Mouse (Mus musculus) liver, embryonic 14.5 days (tissue): Measurements from ENCODE around the gene Smc3. TPM values are rescaled to one million over a fixed set of nuclear protein-coding genes. Genes with fewer than 3 reads are reported as not detected.

Experiments
- ATAC-seq: fragments of 200-750 bp; cut with Nextera tagmentation; 2 replicates; pipeline ENCODE4 v1.8.0; 2017; ENCODE audit warnings: moderate number of reproducible peaks, mild to moderate bottlenecking, moderate library complexity; ENCODE audit not compliant: insufficient read depth
- DNase-seq, 3 experiments: peaks; one replicate each; pipeline ENCODE4 v3.0.0-alpha.2; 2012 to 2013; ENCODE audit warnings: low read depth in 3 of 3, low spot score in 3 of 3
- H3K27ac ChIP-seq: fragments of 300-500 bp; sonication (generic); 2 replicates; pipeline ENCODE4 v1.5.1; 2014; ENCODE audit warnings: moderate library complexity, mild to moderate bottlenecking, control low read depth, inconsistent platforms
- H3K27me3 ChIP-seq: fragments of 300-500 bp; sonication (generic); 2 replicates; pipeline ENCODE4 v1.6.1; 2014; ENCODE audit warnings: mild to moderate bottlenecking, low read length, moderate library complexity; ENCODE audit not compliant: control insufficient read depth, insufficient read depth
- H3K36me3 ChIP-seq: fragments of 300-500 bp; sonication (generic); replicated peaks from 2 replicates; pipeline ENCODE4 v1.6.1; 2014; ENCODE audit warnings: low read depth; ENCODE audit not compliant: control insufficient read depth, insufficient read depth
- H3K4me1 ChIP-seq, 2 experiments: fragments of 200-500 bp in 1 of 2; fragments of 300-500 bp in 1 of 2; sonication (generic) in 1 of 2; replicated peaks; 2 replicates each; pipeline ENCODE4 v1.6.1; 2012 to 2014; ENCODE audit warnings: antibody characterized with exemption in 1 of 2, inconsistent platforms in 1 of 2, low read length in 1 of 2; ENCODE audit not compliant: control insufficient read depth in 2 of 2, insufficient read depth in 2 of 2
- H3K4me2 ChIP-seq: fragments of 300-500 bp; sonication (generic); 2 replicates; pipeline ENCODE4 v1.6.1; 2014; ENCODE audit warnings: low read depth, mild to moderate bottlenecking, control low read depth, moderate library complexity
- H3K4me3 ChIP-seq, 2 experiments: fragments of 200-500 bp in 1 of 2; fragments of 300-500 bp in 1 of 2; sonication (generic) in 1 of 2; 2 replicates each; pipeline ENCODE4 v1.5.1; 2012 to 2014; ENCODE audit warnings: low read depth in 2 of 2, low read length in 2 of 2, mild to moderate bottlenecking in 2 of 2, control low read depth in 1 of 2, inconsistent platforms in 1 of 2, moderate library complexity in 1 of 2; ENCODE audit not compliant: insufficient read depth in 1 of 2
- H3K9ac ChIP-seq: fragments of 300-500 bp; sonication (generic); replicated peaks from 2 replicates; pipeline ENCODE4 v1.6.1; 2014; ENCODE audit warnings: mild to moderate bottlenecking, control low read depth, moderate library complexity
- H3K9me3 ChIP-seq: fragments of 300-500 bp; sonication (generic); 2 replicates; pipeline ENCODE4 v1.6.1; 2016; ENCODE audit warnings: low read length, mixed read lengths; ENCODE audit not compliant: control insufficient read depth
- CTCF ChIP-seq: IDR thresholded peaks from 2 replicates; pipeline ENCODE4 v1.5.1; 2016; ENCODE audit warnings: antibody characterized with exemption, low read depth, control low read depth
- EP300 ChIP-seq: IDR thresholded peaks from 2 replicates; pipeline ENCODE4 v1.6.1; 2016; ENCODE audit warnings: antibody characterized with exemption, low read depth
- WGBS: fragments of 180-500 bp; shearing (Covaris S2); extraction: QIAGEN DNeasy Blood & Tissue Kit; methylation state at CpG from one replicate; pipeline ENCODE4 v1.1.7; 2014; ENCODE audit not compliant: insufficient replicate concordance; 5-methylcytosine and 5-hydroxymethylcytosine counted together
- polyA plus RNA-seq, 2 experiments: library from polyadenylated mRNA; depleted of rRNA in 1 of 2; stranded (reverse) in 1 of 2; unstranded in 1 of 2; fragments of >200 nt; fragmentation: Nextera tagmentation in 1 of 2; extraction: Ambion mirVana in 1 of 2; gene quantifications; 2 replicates each; pipeline versions ENCODE4 v1.2.1 to v1.2.3; 2012 to 2014

Gene Smc3
- polyA plus RNA-seq, 2 experiments, result 25.2 to 30.3 TPM

GRCm38 (mm10) chr19:53554981-53555616, 45.1 kb upstream of the Smc3 start:
- Histone ChIP-seq H3K4me3 (no peak overlapping the region), H3K4me2 (no peak overlapping the region), H3K27ac (no peak overlapping the region), H3K9me3 (no peaks in the 10 kb centered on the region), H3K36me3 (no peaks in the 10 kb centered on the region), H3K9ac (no peak overlapping the region), H3K4me1 (peaks cover 0 to 24% of the 10 kb centered on the region in 2 experiments; a peak in 2 of 4 replicates), H3K27me3 (no peaks in the 10 kb centered on the region)
- TF ChIP-seq CTCF, result no peak
- TF ChIP-seq EP300, result no peak
- ATAC-seq (no peak), DNase-seq (no peak)
- WGBS, result 46% methylated on average over 5 of the region's 5 CpGs

GRCm38 (mm10) chr19:53556841-53557240, 43.4 kb upstream of the Smc3 start:
- H3K27ac ChIP-seq, result no peak overlapping the region
- DNase-seq (no peak), ATAC-seq (no peak)
- 35% methylated on average over 6 of the region's 6 CpGs for WGBS
- H3K9me3 ChIP-seq, result no peaks in the 10 kb centered on the region
- H3K4me3 ChIP-seq, result no peak overlapping the region
- peaks cover 0 to 24% of the 10 kb centered on the region in 2 experiments; a peak in 2 of 4 replicates for H3K4me1 ChIP-seq
- H3K4me2 ChIP-seq, result no peak overlapping the region
- no peaks in the 10 kb centered on the region for H3K36me3 ChIP-seq
- no peaks in the 10 kb centered on the region for H3K27me3 ChIP-seq
- H3K9ac ChIP-seq, result no peak overlapping the region
- no peak for TF ChIP-seq CTCF
- no peak for TF ChIP-seq EP300

- peak overlapping the region; percentile 15; the same call in 1 of the 2 replicates for H3K4me2 ChIP-seq
- no peak for TF ChIP-seq EP300
- DNase-seq (no peak), ATAC-seq (no peak)
- 35% methylated on average over 20 of the region's 20 CpGs for WGBS
- H3K4me3 ChIP-seq, result no peak overlapping the region
- no peaks in the 10 kb centered on the region for H3K36me3 ChIP-seq
- peaks cover 0 to 23% of the 10 kb centered on the region in 2 experiments; a peak in 2 of 4 replicates for H3K4me1 ChIP-seq
- H3K27me3 ChIP-seq, result no peaks in the 10 kb centered on the region
- H3K27ac ChIP-seq, result no peak overlapping the region
- H3K9me3 ChIP-seq, result no peaks in the 10 kb centered on the region
- no peak overlapping the region for H3K9ac ChIP-seq
Observed at GRCm38 (mm10) chr19:53557267-53557936, 42.8 kb upstream of the Smc3 start.

- Histone ChIP-seq H3K36me3 (no peaks in the 10 kb centered on the region), H3K4me2 (no peak overlapping the region), H3K4me3 (no peak overlapping the region), H3K4me1 (peaks cover 0 to 3% of the 10 kb centered on the region in 2 experiments; a peak in 1 of 4 replicates), H3K9ac (no peak overlapping the region), H3K27me3 (no peaks in the 10 kb centered on the region), H3K9me3 (no peaks in the 10 kb centered on the region), H3K27ac (no peak overlapping the region)
- WGBS, result 60% methylated on average over 3 of the region's 3 CpGs
- DNase-seq, result no peak
- no peak for ATAC-seq
- TF ChIP-seq CTCF, result no peak
Observed at GRCm38 (mm10) chr19:53560436-53560835, 39.8 kb upstream of the Smc3 start.

- no peaks in the 10 kb centered on the region for H3K27me3 ChIP-seq
- H3K36me3 ChIP-seq, result no peaks in the 10 kb centered on the region
- H3K27ac ChIP-seq, result no peak overlapping the region
- H3K4me3 ChIP-seq, result no peak overlapping the region
- no peak overlapping the region for H3K4me2 ChIP-seq
- H3K4me1 ChIP-seq, result no peaks in the 10 kb centered on the region
- 45% methylated on average over 4 of the region's 4 CpGs for WGBS
- H3K9ac ChIP-seq, result no peak overlapping the region
- DNase-seq, result no peak
- peak; percentile 23; the same call in 1 of the 2 replicates for ATAC-seq
- no peaks in the 10 kb centered on the region for H3K9me3 ChIP-seq
- TF ChIP-seq EP300 (no peak), CTCF (no peak)
Observed at GRCm38 (mm10) chr19:53564174-53564573, 36.0 kb upstream of the Smc3 start.
